Mouse (Mus musculus) limb, embryonic 14.5 days (tissue): ENCODE data around the gene Phyhd1. TPM values are rescaled to one million over a fixed set of nuclear protein-coding genes. Genes with fewer than 3 reads are reported as not detected.

Experiments used
- ATAC-seq: fragments of 200-750 bp; cut with Nextera tagmentation; 2 replicates; pipeline ENCODE4 v1.8.0; 2017; ENCODE audit warnings: low read depth, moderate number of reproducible peaks, moderate TSS enrichment; ENCODE audit not compliant: low FRiP score
- DNase-seq: peaks from one replicate; pipeline ENCODE4 v3.0.0-alpha.2; 2015; ENCODE audit warnings: low spot score
- H3K27ac ChIP-seq: fragments of 300-500 bp; sonication (generic); replicated peaks from 2 replicates; pipeline ENCODE4 v1.5.1; 2014; ENCODE audit warnings: low read depth, mild to moderate bottlenecking, low read length, moderate library complexity, mixed read lengths
- H3K27me3 ChIP-seq: fragments of 300-500 bp; sonication (generic); 2 replicates; pipeline ENCODE4 v1.6.1; 2014; ENCODE audit warnings: low read length, mixed read lengths; ENCODE audit not compliant: control insufficient read depth, insufficient read depth
- H3K36me3 ChIP-seq: fragments of 300-500 bp; sonication (generic); 2 replicates; pipeline ENCODE4 v1.6.1; 2014; ENCODE audit warnings: mild to moderate bottlenecking, low read length, moderate library complexity, mixed read lengths; ENCODE audit not compliant: control insufficient read depth, insufficient read depth
- H3K4me1 ChIP-seq: fragments of 300-500 bp; sonication (generic); 2 replicates; pipeline ENCODE4 v1.6.1; 2014; ENCODE audit warnings: antibody characterized with exemption, low read length, mixed read lengths; ENCODE audit not compliant: control insufficient read depth, insufficient read depth
- H3K4me2 ChIP-seq: fragments of 300-500 bp; sonication (generic); replicated peaks from 2 replicates; pipeline ENCODE4 v1.6.1; 2014; ENCODE audit warnings: low read depth, mild to moderate bottlenecking, low read length, moderate library complexity; ENCODE audit not compliant: severe bottlenecking
- H3K4me3 ChIP-seq: fragments of 300-500 bp; sonication (generic); replicated peaks from 2 replicates; pipeline ENCODE4 v1.5.1; 2014; ENCODE audit warnings: low read length
- H3K9ac ChIP-seq: fragments of 300-500 bp; sonication (generic); 2 replicates; pipeline ENCODE4 v1.6.1; 2014; ENCODE audit warnings: mild to moderate bottlenecking, low read depth, low read length, moderate library complexity; ENCODE audit not compliant: severe bottlenecking
- H3K9me3 ChIP-seq: fragments of 300-500 bp; sonication (generic); 2 replicates; pipeline ENCODE4 v1.6.1; 2016; ENCODE audit warnings: low read length; ENCODE audit not compliant: control insufficient read depth
- POLR2A ChIP-seq: fragments of 200-500 bp; IDR thresholded peaks from 2 replicates; pipeline ENCODE4 v1.8.0; 2012; ENCODE audit warnings: inconsistent platforms, mild to moderate bottlenecking, moderate library complexity, borderline replicate concordance; ENCODE audit not compliant: insufficient read depth, insufficient read length; ENCODE audit errors: extremely low read depth
- WGBS: fragments of 180-500 bp; shearing (Covaris S2); extraction: QIAGEN DNeasy Blood & Tissue Kit; methylation state at CpG from one replicate; pipeline ENCODE4 v1.1.7; 2014; 5-methylcytosine and 5-hydroxymethylcytosine counted together
- polyA plus RNA-seq, 2 experiments: library from polyadenylated mRNA; depleted of rRNA in 1 of 2; stranded (reverse) in 1 of 2; unstranded in 1 of 2; fragments of >200 nt; fragmentation: Nextera tagmentation in 1 of 2; extraction: Ambion mirVana in 1 of 2; gene quantifications; 2 replicates each; pipeline versions ENCODE4 v1.2.1 to v1.2.3; 2012 to 2014

Phyhd1 gene
- polyA plus RNA-seq, 2 experiments: 5.0 to 11.7 TPM

DNA sequence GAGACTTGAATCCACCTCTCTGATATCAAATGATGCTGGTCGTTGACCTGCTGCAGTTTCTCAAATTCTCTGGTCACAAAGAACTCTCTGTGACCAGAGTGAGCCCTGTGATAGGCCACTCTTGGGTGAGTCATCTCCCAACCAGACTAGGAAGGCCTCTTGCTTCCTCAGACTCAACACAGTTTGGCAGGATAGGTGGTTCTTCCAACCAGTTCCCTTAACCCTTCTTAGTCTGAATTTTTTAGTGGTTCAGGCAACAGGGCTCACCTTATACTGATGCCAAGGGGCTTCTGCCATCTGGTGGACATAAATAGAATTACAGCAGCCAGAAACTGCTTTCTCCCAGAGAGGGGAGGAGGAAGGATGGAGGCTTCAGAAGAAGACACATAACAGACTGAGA lies 4.1 kb downstream of the Phyhd1 start:
- TF ChIP-seq POLR2A: no peak
- Histone ChIP-seq H3K27me3 (no peaks in the 10 kb centered on the region), H3K4me1 (peaks cover 19% of the 10 kb centered on the region), H3K27ac (0 out of 2 replicates have a peak overlapping the region, but pooled peaks have one; percentile 6), H3K36me3 (no peaks in the 10 kb centered on the region), H3K4me2 (no peak overlapping the region), H3K9me3 (no peaks in the 10 kb centered on the region), H3K9ac (0 out of 2 replicates have a peak overlapping the region, but pooled peaks have one; percentile 7), H3K4me3 (no peak overlapping the region)
- peak; percentile 85 for ATAC-seq
- peak; percentile 81 for DNase-seq
- WGBS: 67% methylated on average over 1 of the region's 1 CpGs

DNA sequence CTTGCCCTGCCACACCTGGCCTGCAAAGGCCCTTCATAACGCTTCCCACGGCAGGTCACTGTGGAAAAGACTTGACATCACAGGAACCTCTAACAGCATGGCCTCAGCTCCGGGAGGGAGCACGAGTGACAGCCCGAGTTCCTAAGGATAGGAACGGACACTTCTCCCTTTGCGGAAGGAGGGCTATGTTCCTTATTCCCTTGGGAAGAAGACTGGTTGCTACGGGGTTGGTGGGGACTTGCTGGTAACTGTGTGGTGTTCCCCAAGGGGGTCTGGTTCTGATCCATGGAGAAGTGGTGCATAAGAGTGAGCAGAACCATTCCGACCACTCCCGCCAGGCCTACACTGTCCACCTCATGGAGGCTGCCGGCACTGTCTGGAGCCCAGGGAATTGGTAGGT lies 14.7 kb downstream of the Phyhd1 start, which contains the start of gene Gm28038:
TSS of gene Gm28038 (plus strand) at position 301 of the 400 bp plus-strand sequence.
- no peak within 1 kb of the TSS for H3K4me2 ChIP-seq
- no peak within 1 kb of the TSS for H3K27ac ChIP-seq
- H3K36me3 ChIP-seq: 0 out of 2 replicates have a peak, but pooled peaks cover 2% of the 10 kb centered on the region
- no peak within 1 kb of the TSS for H3K4me3 ChIP-seq
- 84% methylated on average over 11 of the region's 11 CpGs for WGBS
- H3K9ac ChIP-seq: no peak within 1 kb of the TSS
- peaks cover 6% of the 10 kb centered on the region for H3K4me1 ChIP-seq
- no peak for ATAC-seq
- TF ChIP-seq POLR2A: no peak
- H3K9me3 ChIP-seq: no peaks in the 10 kb centered on the region
- no peaks in the 10 kb centered on the region for H3K27me3 ChIP-seq
- DNase-seq: no peak

DNA sequence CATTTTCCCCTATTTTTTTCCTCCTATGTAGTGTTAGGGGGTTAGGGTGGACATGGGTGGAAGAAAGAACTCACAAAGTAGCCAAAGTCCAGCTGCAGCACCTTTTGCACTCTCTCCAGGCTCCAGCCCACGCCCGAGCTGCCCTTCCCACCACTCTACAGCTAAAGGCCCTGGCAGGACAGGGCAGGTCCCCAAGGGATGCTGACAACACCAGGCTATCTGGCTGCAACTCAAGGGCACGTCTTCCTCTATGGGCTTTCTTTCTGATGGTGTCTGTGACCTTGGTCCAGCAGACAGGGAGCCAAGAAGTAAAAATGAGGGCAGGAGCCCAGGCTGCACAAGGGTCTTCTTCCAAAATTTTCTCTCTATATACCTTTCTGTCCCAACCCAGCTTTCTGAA lies 15.6 kb downstream of the Phyhd1 start:
- WGBS: 71% methylated on average over 3 of the region's 3 CpGs
- H3K9ac ChIP-seq: no peak overlapping the region
- no peak for DNase-seq

DNA sequence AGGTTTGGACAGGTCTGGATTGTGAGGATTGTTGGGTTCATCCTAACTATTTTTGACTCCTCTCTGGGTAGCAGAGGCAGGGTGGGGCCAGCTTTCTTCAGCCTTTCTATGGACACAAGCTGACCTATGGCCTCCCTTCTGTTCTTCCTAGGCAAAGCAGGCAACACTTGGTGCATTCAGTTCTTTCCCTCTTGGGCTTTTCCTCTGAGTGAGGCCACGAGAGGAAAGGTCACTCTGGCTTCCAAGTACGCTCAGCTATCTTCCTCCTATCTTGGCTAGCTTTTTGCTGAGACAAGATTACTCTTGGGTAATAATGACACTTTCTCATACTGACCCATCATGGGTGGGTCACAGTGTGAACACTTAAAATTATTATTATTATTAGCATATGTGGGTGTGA lies 17.2 kb downstream of the Phyhd1 start:
- Histone ChIP-seq H3K4me2 (no peak overlapping the region), H3K4me3 (no peak overlapping the region)
- WGBS: 89% methylated on average over 2 of the region's 2 CpGs

More for the DNA sequence above, 15.6 kb downstream of the Phyhd1 start:
- H3K36me3 ChIP-seq: 0 out of 2 replicates have a peak, but pooled peaks cover 2% of the 10 kb centered on the region
- H3K27ac ChIP-seq: no peak overlapping the region
- no peak overlapping the region for H3K4me3 ChIP-seq
- no peaks in the 10 kb centered on the region for H3K9me3 ChIP-seq
- H3K27me3 ChIP-seq: no peaks in the 10 kb centered on the region
- peaks cover 6% of the 10 kb centered on the region for H3K4me1 ChIP-seq
- TF ChIP-seq POLR2A: no peak
- no peak for ATAC-seq
- no peak overlapping the region for H3K4me2 ChIP-seq

DNA sequence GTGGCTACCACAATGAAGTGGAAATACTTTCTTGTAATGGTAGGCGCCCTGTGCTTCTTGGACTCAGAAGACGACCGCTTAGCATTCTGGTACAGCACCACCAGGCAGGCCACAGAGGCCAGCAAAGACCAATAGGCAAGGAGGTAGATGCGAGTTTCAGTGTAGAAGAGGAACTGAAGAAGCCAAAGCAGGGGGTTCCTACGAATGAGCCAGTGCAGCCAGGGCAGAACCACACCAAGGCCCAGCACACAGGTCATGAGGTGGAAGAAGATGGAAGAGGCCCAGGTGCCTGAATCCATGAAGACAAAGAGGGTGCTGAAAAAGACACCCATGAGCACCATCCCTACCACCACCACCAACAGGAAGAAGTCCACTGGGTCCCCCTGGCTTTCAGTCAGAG lies 19.0 kb downstream of the Phyhd1 start:
- TF ChIP-seq POLR2A: no peak
- DNase-seq (no peak), ATAC-seq (no peak)
- H3K4me2 ChIP-seq: peak overlapping the region; percentile 94; the same call in 1 of the 2 replicates
- peak overlapping the region; percentile 96 for H3K4me3 ChIP-seq
- H3K4me1 ChIP-seq: peaks cover 14% of the 10 kb centered on the region
- H3K27ac ChIP-seq: no peak overlapping the region
- no peaks in the 10 kb centered on the region for H3K9me3 ChIP-seq
- peaks cover 9% of the 10 kb centered on the region; the same call in 1 of the 2 replicates for H3K36me3 ChIP-seq
- no peaks in the 10 kb centered on the region for H3K27me3 ChIP-seq
- WGBS: 94% methylated on average over 5 of the region's 5 CpGs
- no peak overlapping the region for H3K9ac ChIP-seq

More for the DNA sequence above, 17.2 kb downstream of the Phyhd1 start:
- Histone ChIP-seq H3K27ac (no peak overlapping the region), H3K27me3 (no peaks in the 10 kb centered on the region), H3K9ac (no peak overlapping the region), H3K9me3 (no peaks in the 10 kb centered on the region), H3K36me3 (0 out of 2 replicates have a peak, but pooled peaks cover 2% of the 10 kb centered on the region), H3K4me1 (peaks cover 14% of the 10 kb centered on the region)
- ATAC-seq (no peak), DNase-seq (no peak)
- no peak for TF ChIP-seq POLR2A
